Mouse (Mus musculus) urinary bladder, postnatal 25 days (tissue): Measurements from ENCODE around the gene Olfml2a.
A peak's percentile ranks its signal among the peaks of the same experiment; 100 is the strongest.
"Not testable (repeated sequence)": the region's sequence is repeated elsewhere in the genome, so short reads cannot be mapped to it uniquely, and the experiment has no call there.

ENCODE experiments used
- DNase-seq: peaks from one replicate; pipeline ENCODE4 v3.0.0; 2022; ENCODE audit warnings: low spot score

Olfml2a gene

GRCm38 (mm10) chr2:38986580-38986979, 54.8 kb downstream of the Olfml2a start:
- DNase-seq, result no peak

GRCm38 (mm10) chr2:38987371-38987770, 55.6 kb downstream of the Olfml2a start:
- DNase-seq, result no peak

GRCm38 (mm10) chr2:38987803-38988510, 56.2 kb downstream of the Olfml2a start:
- peak; percentile 39 for DNase-seq

GRCm38 (mm10) chr2:38988929-38989328, 57.2 kb downstream of the Olfml2a start:
- no peak for DNase-seq

- no peak for DNase-seq
Observed at GRCm38 (mm10) chr2:38992004-38992403, 60.2 kb downstream of the Olfml2a start.

GRCm38 (mm10) chr2:38992452-38992851, 60.7 kb downstream of the Olfml2a start:
- DNase-seq, result no peak

GRCm38 (mm10) chr2:38997386-38998374, 65.9 kb downstream of the Olfml2a start, which contains the start of gene Wdr38:
Gene Wdr38 (plus strand): TSS chr2:38997476.
- DNase-seq, result peak; percentile 88

GRCm38 (mm10) chr2:38999381-38999780, 67.6 kb downstream of the Olfml2a start:
- no peak for DNase-seq

GRCm38 (mm10) chr2:38999910-39000586, 68.3 kb downstream of the Olfml2a start:
- no peak for DNase-seq

GRCm38 (mm10) chr2:39000587-39000919, 68.8 kb downstream of the Olfml2a start:
- no peak for DNase-seq

GRCm38 (mm10) chr2:39001866-39002265, 70.1 kb downstream of the Olfml2a start:
- no peak for DNase-seq

GRCm38 (mm10) chr2:39003106-39003505, 71.3 kb downstream of the Olfml2a start:
- DNase-seq, result no peak

- no peak for DNase-seq
Observed at GRCm38 (mm10) chr2:39003512-39003911, 71.7 kb downstream of the Olfml2a start.

- no peak for DNase-seq
Observed at GRCm38 (mm10) chr2:39004372-39004771, 72.6 kb downstream of the Olfml2a start.

GRCm38 (mm10) chr2:39004880-39005435, 73.2 kb downstream of the Olfml2a start, which contains the start of gene Arpc5l:
Gene Arpc5l (plus strand): TSS chr2:39005348.
- DNase-seq, result peak; percentile 86

- DNase-seq, result no peak
Observed at GRCm38 (mm10) chr2:39005574-39006079, 73.8 kb downstream of the Olfml2a start, which contains the start of gene Rpl35. Gene Rpl35 (minus strand): TSS chr2:39005624.

- no peak for DNase-seq
Observed at GRCm38 (mm10) chr2:39006149-39006730, 74.5 kb downstream of the Olfml2a start.

GRCm38 (mm10) chr2:39007865-39008264, 76.1 kb downstream of the Olfml2a start:
- peak; percentile 94 for DNase-seq

- no peak for DNase-seq
Observed at GRCm38 (mm10) chr2:39008350-39008851, 76.6 kb downstream of the Olfml2a start.

GRCm38 (mm10) chr2:39008954-39009365, 77.2 kb downstream of the Olfml2a start:
- no peak for DNase-seq

- not testable (repeated sequence) for DNase-seq
Observed at GRCm38 (mm10) chr2:39010144-39010543, 78.4 kb downstream of the Olfml2a start.
